ENCODE assay signal across 16 mouse cellular contexts in the genomic region with DNA sequence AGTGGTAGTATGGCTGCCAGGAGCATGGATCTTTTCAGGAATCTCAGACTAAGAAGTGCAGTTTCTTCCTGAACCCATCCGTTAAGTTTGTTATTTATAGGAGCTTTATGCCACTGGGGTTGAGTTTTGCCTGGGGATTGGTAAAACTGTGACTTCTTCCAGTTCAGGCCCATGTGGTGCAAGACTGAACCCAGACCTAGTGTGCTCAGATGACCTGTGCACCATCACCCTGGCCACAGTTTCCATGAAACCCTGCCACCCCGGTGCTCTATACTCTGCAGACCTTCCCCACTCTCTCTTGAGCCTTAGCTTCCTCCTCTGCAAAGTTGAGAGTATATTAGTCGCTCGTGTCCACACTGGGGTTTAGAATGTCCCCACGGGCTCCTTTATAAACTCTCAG. TPM values are rescaled to one million over a fixed set of nuclear protein-coding genes. Genes with fewer than 3 reads are reported as not detected.
"Had no signal": no experiment of that assay in that cellular context is flagged by ENCODE, and none has a peak within 500 bp of the region (broad histone marks: within the 10 kb centered on the region; RNA-seq: fewer than 3 reads in every experiment).

No protein-coding gene starts in this region.

- H3K4me2 ChIP-seq: neural tube, embryonic 15.5 days; stomach, embryonic 15.5 days had no signal

- H3K4me3 ChIP-seq: neural tube, embryonic 15.5 days; stomach, embryonic 15.5 days had no signal

- H3K27me3 ChIP-seq: neural tube, embryonic 15.5 days; stomach, embryonic 15.5 days had no signal

- H3K27ac ChIP-seq: neural tube, embryonic 15.5 days; stomach, embryonic 15.5 days; stomach, postnatal 0 days had no signal

- H3K9me3 ChIP-seq: neural tube, embryonic 15.5 days; stomach, embryonic 15.5 days had no signal

- H3K36me3 ChIP-seq: neural tube, embryonic 15.5 days; stomach, embryonic 15.5 days had no signal

- H3K9ac ChIP-seq: neural tube, embryonic 15.5 days; stomach, embryonic 15.5 days had no signal

- DNase-seq: retina, postnatal 1 day; right cerebral cortex, adult 18-20 months; right cerebral cortex, postnatal 14 days; right cerebral cortex, postnatal 25 days; right cerebral cortex, postnatal 4 days; spleen, adult 18-20 months; thymus, adult 18-20 months; thymus, adult 2 months; thymus, postnatal 14 days; thymus, postnatal 25 days; thymus, postnatal 36 days; thymus, postnatal 4 days had no signal

RNA-seq across cellular contexts. Expression of a gene that starts 26.2 kb away (rescaled TPM):
- total RNA-seq: neutrophil, adult 5-6 weeks had no signal

RNA-seq across cellular contexts. Expression of a gene that starts 50.0 kb away (rescaled TPM):
- total RNA-seq: neutrophil, adult 5-6 weeks had no signal
